Mouse (Mus musculus) right cerebral cortex, adult 18-20 months (tissue): Measurements from ENCODE around the gene Dydc1.
"Not testable (repeated sequence)": the region's sequence is repeated elsewhere in the genome, so short reads cannot be mapped to it uniquely, and the experiment has no call there.

Source experiments
- DNase-seq: peaks from one replicate; pipeline ENCODE4 v3.0.0; 2022; ENCODE audit warnings: mixed read lengths

The Dydc1 gene

GRCm38 (mm10) chr14:41072229-41072943 lies at the start of gene Dydc1:
Gene Dydc1 (plus strand): TSS chr14:41072911.
- DNase-seq: peak; percentile 83

- DNase-seq: no peak
These were observed 47.6 kb upstream of the Dydc1 start for GRCm38 (mm10) chr14:41025087-41025486.

- DNase-seq: no peak
These were observed 47.0 kb upstream of the Dydc1 start for GRCm38 (mm10) chr14:41025594-41026284.

- DNase-seq: no peak
These were observed 43.4 kb upstream of the Dydc1 start for GRCm38 (mm10) chr14:41029303-41029702.

GRCm38 (mm10) chr14:41030989-41031513 lies 41.7 kb upstream of the Dydc1 start:
- no peak for DNase-seq

- peak; percentile 77 for DNase-seq
These were observed 39.3 kb upstream of the Dydc1 start for GRCm38 (mm10) chr14:41033135-41034110.

GRCm38 (mm10) chr14:41035146-41035798 lies 37.4 kb upstream of the Dydc1 start:
- DNase-seq: peak; percentile 40

GRCm38 (mm10) chr14:41047402-41047801 lies 25.3 kb upstream of the Dydc1 start:
- no peak for DNase-seq

- DNase-seq: no peak
These were observed 22.2 kb upstream of the Dydc1 start for GRCm38 (mm10) chr14:41050471-41050870.

- no peak for DNase-seq
These were observed 20.2 kb upstream of the Dydc1 start for GRCm38 (mm10) chr14:41052481-41052880.

- DNase-seq: not testable (repeated sequence)
These were observed 19.5 kb upstream of the Dydc1 start for GRCm38 (mm10) chr14:41053190-41053589.

GRCm38 (mm10) chr14:41065168-41065567 lies 7.5 kb upstream of the Dydc1 start:
- DNase-seq: no peak

GRCm38 (mm10) chr14:41066416-41066815 lies 6.3 kb upstream of the Dydc1 start:
- DNase-seq: no peak

GRCm38 (mm10) chr14:41069108-41069507 lies 3.6 kb upstream of the Dydc1 start, which contains the start of gene Dydc2:
Gene Dydc2 (minus strand): TSS chr14:41069208.
- no peak for DNase-seq

- no peak for DNase-seq
These were observed 2.4 kb upstream of the Dydc1 start for GRCm38 (mm10) chr14:41070343-41070742.

- no peak for DNase-seq
These were observed 199 bp downstream of the Dydc1 start for GRCm38 (mm10) chr14:41072944-41073275.

- DNase-seq: no peak
These were observed 9.7 kb downstream of the Dydc1 start for GRCm38 (mm10) chr14:41082408-41082807.

GRCm38 (mm10) chr14:41087509-41087908 lies 14.8 kb downstream of the Dydc1 start:
- no peak for DNase-seq

- no peak for DNase-seq
These were observed 18.1 kb downstream of the Dydc1 start for GRCm38 (mm10) chr14:41090777-41091176.

- DNase-seq: no peak
These were observed 21.4 kb downstream of the Dydc1 start for GRCm38 (mm10) chr14:41094114-41094513.

GRCm38 (mm10) chr14:41096296-41096860 lies 23.7 kb downstream of the Dydc1 start:
- DNase-seq: no peak

GRCm38 (mm10) chr14:41098726-41099125 lies 26.0 kb downstream of the Dydc1 start:
- DNase-seq: peak; percentile 46
